Mouse (Mus musculus): ENCODE measurements around the gene Snd1.

GRCm38 (mm10) chr6:28982817-28983216 lies 507.9 kb downstream of the Snd1 start:
- no peak for TF ChIP-seq CTCF (IDR thresholded peaks at IDR 0.05; ENCODE audit: low read depth)
- no peak for TF ChIP-seq EP300 (IDR thresholded peaks at IDR 0.05; ENCODE audit: low read depth)

Data from liver, embryonic 14.5 days (tissue).